Mouse (Mus musculus): ENCODE measurements at regions not wholly inside any gene's neighbourhood (a gene's known extent, or its start where the extent isn't known, plus 50 kb on each side); places are given as distances from the start of the nearest gene placed in this dataset.

- no peak for DNase-seq
These were observed 567.1 kb downstream of the Insc start for GRCm38 (mm10) chr7:115310400-115311225.

- no peak for DNase-seq
These were observed 576.0 kb downstream of the Insc start for GRCm38 (mm10) chr7:115319504-115319903.

- DNase-seq: no peak
These were observed 579.5 kb downstream of the Insc start for GRCm38 (mm10) chr7:115322989-115323388.

GRCm38 (mm10) chr7:115328300-115328699 is 584.8 kb downstream of the Insc start:
- no peak for DNase-seq

- DNase-seq: no peak
These were observed 588.2 kb downstream of the Insc start for GRCm38 (mm10) chr7:115331698-115332097.

GRCm38 (mm10) chr7:115333046-115333577 is 589.6 kb downstream of the Insc start:
- no peak for DNase-seq

- DNase-seq: no peak
These were observed 591.6 kb downstream of the Insc start for GRCm38 (mm10) chr7:115335051-115335450.

- no peak for DNase-seq
These were observed 596.7 kb downstream of the Insc start for GRCm38 (mm10) chr7:115340155-115340554.

- DNase-seq: no peak
These were observed 597.5 kb downstream of the Insc start for GRCm38 (mm10) chr7:115341007-115341406.

GRCm38 (mm10) chr7:115345749-115346148 is 602.3 kb downstream of the Insc start:
- no peak for DNase-seq

GRCm38 (mm10) chr7:115358711-115359110 is 615.2 kb downstream of the Insc start:
- no peak for DNase-seq

GRCm38 (mm10) chr7:115360142-115360541 is 616.6 kb downstream of the Insc start:
- no peak for DNase-seq

- DNase-seq: no peak
These were observed 618.6 kb downstream of the Insc start for GRCm38 (mm10) chr7:115362117-115362516.

GRCm38 (mm10) chr7:115366910-115367309 is 623.4 kb downstream of the Insc start:
- peak; percentile 46 to 48 for DNase-seq

- DNase-seq: no peak
These were observed 627.6 kb downstream of the Insc start for GRCm38 (mm10) chr7:115371143-115371542.

- no peak for DNase-seq
These were observed 629.4 kb downstream of the Insc start for GRCm38 (mm10) chr7:115372921-115373320.

- DNase-seq: no peak
These were observed 630.5 kb downstream of the Insc start for GRCm38 (mm10) chr7:115373781-115374533.

- no peak for DNase-seq
These were observed 632.6 kb downstream of the Insc start for GRCm38 (mm10) chr7:115376067-115376466.

GRCm38 (mm10) chr7:115378836-115379235 is 635.3 kb downstream of the Insc start:
- DNase-seq: no peak

GRCm38 (mm10) chr7:115379600-115379999 is 636.1 kb downstream of the Insc start:
- no peak for DNase-seq

- DNase-seq: no peak
These were observed 637.6 kb downstream of the Insc start for GRCm38 (mm10) chr7:115380989-115381610.

GRCm38 (mm10) chr7:115382876-115383275 is 639.4 kb downstream of the Insc start:
- no peak for DNase-seq

GRCm38 (mm10) chr7:115388874-115389273 is 645.4 kb downstream of the Insc start:
- no peak for DNase-seq
